Mouse (Mus musculus) stomach, postnatal 0 days (tissue): ENCODE results near the gene Parvg. TPM values are rescaled to one million over a fixed set of nuclear protein-coding genes. Genes with fewer than 3 reads are reported as not detected.

Experiments
- ATAC-seq: fragments of 200-750 bp; cut with Nextera tagmentation; 2 replicates; pipeline ENCODE4 v1.8.0; 2017; ENCODE audit not compliant: low FRiP score, low TSS enrichment
- DNase-seq: peaks from one replicate; pipeline ENCODE4 v3.0.0-alpha.2; 2016; ENCODE audit warnings: low spot score
- H3K27ac ChIP-seq: fragments of 300-500 bp; sonication (generic); replicated peaks from 2 replicates; pipeline ENCODE4 v1.5.1; 2014; ENCODE audit warnings: mild to moderate bottlenecking, control low read depth
- H3K27me3 ChIP-seq: fragments of 300-500 bp; sonication (generic); 2 replicates; pipeline ENCODE4 v1.6.1; 2014; ENCODE audit warnings: low read length; ENCODE audit not compliant: control insufficient read depth, insufficient read depth
- H3K36me3 ChIP-seq: fragments of 300-500 bp; sonication (generic); 2 replicates; pipeline ENCODE4 v1.6.1; 2014; ENCODE audit warnings: low read length, mixed read lengths; ENCODE audit not compliant: control insufficient read depth, insufficient read depth
- H3K4me1 ChIP-seq: fragments of 300-500 bp; sonication (generic); replicated peaks from 2 replicates; pipeline ENCODE4 v1.6.1; 2014; ENCODE audit warnings: antibody characterized with exemption; ENCODE audit not compliant: control insufficient read depth, insufficient read depth
- H3K4me2 ChIP-seq: fragments of 300-500 bp; sonication (generic); replicated peaks from 2 replicates; pipeline ENCODE4 v1.6.1; 2014; ENCODE audit warnings: low read depth, mild to moderate bottlenecking, control low read depth, moderate library complexity
- H3K4me3 ChIP-seq: fragments of 300-500 bp; sonication (generic); 2 replicates; pipeline ENCODE4 v1.5.1; 2014; ENCODE audit warnings: low read depth, low read length, control low read depth
- H3K9ac ChIP-seq: fragments of 300-500 bp; sonication (generic); 2 replicates; pipeline ENCODE4 v1.6.1; 2014; ENCODE audit warnings: mild to moderate bottlenecking, low read length, control low read depth, mixed read lengths
- H3K9me3 ChIP-seq: fragments of 300-500 bp; sonication (generic); 2 replicates; pipeline ENCODE4 v1.6.1; 2016; ENCODE audit warnings: low read length; ENCODE audit not compliant: control insufficient read depth
- CTCF ChIP-seq: IDR thresholded peaks from 2 replicates; pipeline ENCODE4 v1.5.1; 2016; ENCODE audit warnings: antibody characterized with exemption, low read depth, mild to moderate bottlenecking, moderate library complexity
- EP300 ChIP-seq: optimal IDR thresholded peaks from 2 replicates; pipeline ENCODE3; 2016; ENCODE audit warnings: antibody characterized with exemption
- WGBS: fragments of 180-500 bp; shearing (Covaris S2); extraction: QIAGEN DNeasy Blood & Tissue Kit; methylation state at CpG from one replicate; pipeline ENCODE4 v1.1.7; 2014; 5-methylcytosine and 5-hydroxymethylcytosine counted together
- polyA plus RNA-seq: library from polyadenylated mRNA; unstranded; fragments of >200 nt; fragmentation: Nextera tagmentation; extraction: Ambion mirVana; gene quantifications from 2 replicates; pipeline ENCODE4 v1.2.1, GENCODE M21; 2015

The Parvg gene
- polyA plus RNA-seq, 1 experiment from 2014 or later = 1.3 TPM

DNA sequence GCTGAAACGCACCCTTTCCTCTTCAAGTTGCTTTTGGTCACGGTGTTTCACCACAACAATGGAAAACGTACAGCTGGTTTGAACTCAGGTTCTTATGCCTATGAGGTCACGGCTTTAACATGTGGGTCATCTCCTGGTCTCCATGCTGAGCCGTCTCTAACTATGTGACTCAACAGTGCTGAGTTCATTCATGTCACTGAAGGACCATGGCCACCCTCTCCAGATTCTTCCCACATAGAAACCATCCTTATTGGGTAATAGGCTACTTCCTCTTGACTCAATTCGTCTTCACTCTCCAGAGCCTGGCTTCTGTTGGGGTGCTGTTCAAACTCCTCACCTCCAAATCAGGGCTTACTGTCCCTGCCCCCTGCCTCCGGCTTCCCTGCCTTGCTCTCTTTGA is 27.5 kb downstream of the Parvg start:
- WGBS = 85% methylated on average over 7 of the region's 7 CpGs
- Histone ChIP-seq H3K4me3 (no peak overlapping the region), H3K9ac (no peak overlapping the region), H3K27ac (no peak overlapping the region), H3K4me2 (no peak overlapping the region), H3K9me3 (no peaks in the 10 kb centered on the region), H3K27me3 (no peaks in the 10 kb centered on the region), H3K4me1 (no peaks in the 10 kb centered on the region), H3K36me3 (no peaks in the 10 kb centered on the region)
- DNase-seq (no peak), ATAC-seq (no peak)
- no peak for TF ChIP-seq EP300
- TF ChIP-seq CTCF = no peak

GRCm38 (mm10) chr15:84351915-84352844 is 28.4 kb downstream of the Parvg start:
- TF ChIP-seq EP300 = no peak
- no peak for TF ChIP-seq CTCF
- H3K9me3 ChIP-seq = no peaks in the 10 kb centered on the region
- 0 out of 2 replicates have a peak overlapping the region, but pooled peaks have one; percentile 8 for H3K4me2 ChIP-seq
- no peak overlapping the region for H3K9ac ChIP-seq
- peak; percentile 24; the same call in 1 of the 2 replicates for ATAC-seq
- no peaks in the 10 kb centered on the region for H3K36me3 ChIP-seq
- WGBS = 47% methylated on average over 21 of the region's 21 CpGs
- DNase-seq = no peak
- no peaks in the 10 kb centered on the region for H3K4me1 ChIP-seq
- H3K27me3 ChIP-seq = no peaks in the 10 kb centered on the region
- no peak overlapping the region for H3K4me3 ChIP-seq
- peak overlapping the region; percentile 24; the same call in 1 of the 2 replicates for H3K27ac ChIP-seq

DNA sequence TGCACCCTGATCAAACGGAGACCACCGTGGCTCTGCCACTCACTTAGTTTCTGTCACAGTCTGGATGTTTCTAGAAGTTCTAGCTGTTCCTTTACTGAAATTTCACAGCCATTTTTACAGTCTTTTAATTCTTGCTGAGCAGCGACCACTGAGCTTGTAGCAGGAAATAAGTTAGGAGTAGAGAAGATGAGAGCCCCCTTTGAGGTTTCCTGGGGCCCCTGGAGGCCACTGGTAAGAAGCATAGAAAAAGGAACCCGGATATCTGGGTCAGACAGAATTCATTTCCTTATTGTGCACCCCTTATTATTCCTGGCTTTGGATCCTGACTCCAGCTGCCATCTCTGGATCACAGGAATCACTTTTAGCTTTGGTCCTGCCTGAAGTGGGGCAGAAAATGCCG is 31.3 kb downstream of the Parvg start:
- Histone ChIP-seq H3K36me3 (no peaks in the 10 kb centered on the region), H3K27me3 (no peaks in the 10 kb centered on the region), H3K9me3 (no peaks in the 10 kb centered on the region), H3K27ac (no peak overlapping the region), H3K4me1 (no peaks in the 10 kb centered on the region), H3K4me3 (no peak overlapping the region), H3K9ac (no peak overlapping the region), H3K4me2 (no peak overlapping the region)
- TF ChIP-seq CTCF (no peak), EP300 (no peak)
- DNase-seq (no peak), ATAC-seq (no peak)
- WGBS = 71% methylated on average over 5 of the region's 5 CpGs

GRCm38 (mm10) chr15:84364746-84365145 is 40.9 kb downstream of the Parvg start:
- no peak for ATAC-seq
- WGBS = 80% methylated on average over 3 of the region's 3 CpGs
- no peak overlapping the region for H3K4me3 ChIP-seq

GRCm38 (mm10) chr15:84365675-84366381 is 42.0 kb downstream of the Parvg start:
- TF ChIP-seq EP300 (no peak), CTCF (no peak)
- WGBS = 46% methylated on average over 17 of the region's 17 CpGs
- no peaks in the 10 kb centered on the region for H3K36me3 ChIP-seq
- H3K4me1 ChIP-seq = no peaks in the 10 kb centered on the region
- no peak overlapping the region for H3K27ac ChIP-seq
- H3K4me2 ChIP-seq = no peak overlapping the region
- ATAC-seq = no peak
- H3K27me3 ChIP-seq = no peaks in the 10 kb centered on the region
- H3K9me3 ChIP-seq = no peaks in the 10 kb centered on the region
- no peak overlapping the region for H3K9ac ChIP-seq
- no peak for DNase-seq
- no peak overlapping the region for H3K4me3 ChIP-seq

More at GRCm38 (mm10) chr15:84364746-84365145, 40.9 kb downstream of the Parvg start:
- H3K27ac ChIP-seq = no peak overlapping the region
- no peaks in the 10 kb centered on the region for H3K9me3 ChIP-seq
- DNase-seq = no peak
- TF ChIP-seq CTCF = no peak
- TF ChIP-seq EP300 = no peak
- no peak overlapping the region for H3K4me2 ChIP-seq
- no peaks in the 10 kb centered on the region for H3K36me3 ChIP-seq
- H3K27me3 ChIP-seq = no peaks in the 10 kb centered on the region
- no peak overlapping the region for H3K9ac ChIP-seq
- no peaks in the 10 kb centered on the region for H3K4me1 ChIP-seq
